Mouse (Mus musculus) CH12.LX (cell line): ENCODE results near the gene Ppfia3.

Experiments used
- CTCF ChIP-seq, 2 experiments: IDR thresholded peaks in 1 of 2; conservative IDR thresholded peaks in 1 of 2; 2 replicates each; pipeline ENCODE4 v1.5.1; 2011 to 2012; ENCODE audit warnings: low read depth in 2 of 2, low read length in 2 of 2, improper control_type of control experiment in 1 of 2, inconsistent platforms in 1 of 2, mild to moderate bottlenecking in 1 of 2, moderate library complexity in 1 of 2
- EP300 ChIP-seq: IDR thresholded peaks from 2 replicates; pipeline ENCODE4 v1.6.1; 2011; ENCODE audit warnings: low read length, improper control_type of control experiment

- TF ChIP-seq CTCF (conservative IDR thresholded peaks at IDR 0.05 in 1 of 2, IDR thresholded peaks at IDR 0.05 in 1 of 2; ENCODE audit: low read depth in 2 of 2, low read length in 2 of 2), result peak; percentile 12 to 64; a peak in 2 of 4 replicates
- TF ChIP-seq EP300, result no peak
Observed at GRCm38 (mm10) chr7:45367020-45367880, 431 bp upstream of the Ppfia3 start.
